Mouse (Mus musculus) layer of hippocampus, adult 2 months (tissue): ENCODE measurements around the gene Ccdc3. TPM values are rescaled to one million over a fixed set of nuclear protein-coding genes. Genes with fewer than 3 reads are reported as not detected.
A peak's percentile ranks its signal among the peaks of the same experiment; 100 is the strongest.

Source experiments
- DNase-seq, 2 experiments: peaks; one replicate each; pipeline ENCODE4 v3.0.0; 2022; ENCODE audit warnings: low spot score in 2 of 2
- H3K27ac ChIP-seq: fragments of 200-600 bp; 2 replicates; pipeline ENCODE4 v1.8.1; 2022
- H3K4me3 ChIP-seq: fragments of 200-600 bp; 2 replicates; pipeline ENCODE4 v1.8.1; 2022; ENCODE audit warnings: mild to moderate bottlenecking
- CTCF ChIP-seq: fragments of 200-600 bp; conservative IDR thresholded peaks from 2 replicates; pipeline ENCODE4 v1.8.1; 2022; ENCODE audit warnings: antibody characterized with exemption, mild to moderate bottlenecking, moderate library complexity
- total RNA-seq, 2 experiments: library from RNA; stranded (reverse); gene quantifications; 2 replicates each; pipeline ENCODE4 v1.2.3; 2021

Gene Ccdc3
- total RNA-seq, 2 experiments from 2014 or later, result 10.0 to 12.6 TPM

DNA sequence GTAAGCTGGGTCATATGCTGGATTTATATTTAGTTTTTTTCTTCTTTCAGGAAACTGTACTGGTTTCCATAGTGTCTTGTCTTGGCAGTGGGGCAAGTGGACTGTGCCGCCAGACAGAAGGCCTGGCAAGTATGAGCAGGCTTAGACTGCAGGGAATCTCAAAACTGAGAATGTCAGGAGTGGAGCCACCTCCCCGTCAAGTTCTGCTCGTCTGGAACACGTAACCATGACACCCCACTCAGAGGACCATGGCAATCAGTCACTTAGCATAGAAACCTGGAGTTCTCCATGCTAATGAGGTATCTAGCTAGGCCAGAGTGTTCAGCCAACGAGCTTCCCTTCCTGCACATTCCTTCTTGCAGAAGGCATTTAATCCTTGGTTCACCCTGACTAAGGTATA lies 10.2 kb upstream of the Ccdc3 start:
- DNase-seq, result peak in 1 of 2 experiments; percentile 17
- H3K4me3 ChIP-seq, result no peak overlapping the region
- H3K27ac ChIP-seq, result peak overlapping the region; percentile 68
- no peak for TF ChIP-seq CTCF

DNA sequence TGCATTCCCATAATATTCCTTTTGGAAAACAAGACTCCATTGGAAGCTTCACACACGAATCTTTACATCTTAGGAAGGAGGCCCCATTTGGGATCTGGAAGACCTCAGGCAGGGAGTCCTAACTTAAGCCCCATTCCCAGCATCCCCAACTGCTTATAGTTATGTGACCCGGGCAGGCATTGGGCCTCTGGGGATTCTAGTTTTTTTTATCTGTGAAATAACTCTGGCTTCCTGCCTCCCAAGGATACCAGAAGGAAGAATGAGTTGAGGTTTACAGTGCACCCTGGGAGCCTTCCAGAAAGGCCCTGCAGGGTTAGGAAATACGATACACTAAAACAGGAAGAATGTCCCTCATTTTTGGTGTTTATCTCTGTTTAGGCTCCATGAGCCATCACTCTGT lies 8.5 kb upstream of the Ccdc3 start:
- no peak overlapping the region for H3K4me3 ChIP-seq
- no peak for TF ChIP-seq CTCF

DNA sequence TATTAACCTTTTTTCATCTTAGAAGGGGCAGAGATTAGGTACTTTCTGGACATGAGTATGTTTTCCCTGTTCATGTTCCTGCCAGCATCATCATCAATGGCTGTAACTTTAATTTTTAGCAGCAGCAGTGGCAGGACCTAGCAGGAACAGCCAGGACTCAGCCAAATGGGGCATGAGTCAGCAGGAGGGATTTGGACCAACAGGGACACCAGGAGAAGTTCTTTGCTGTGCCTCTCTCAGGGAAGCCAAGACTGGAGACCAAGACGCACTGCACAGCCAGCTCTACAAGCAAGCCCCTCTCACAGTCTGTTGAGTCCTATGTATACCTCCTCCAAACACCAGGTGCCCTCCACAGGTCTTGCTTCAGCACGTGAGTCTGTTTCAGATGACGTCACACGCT lies 5.5 kb upstream of the Ccdc3 start:
- DNase-seq, result no peak
- Histone ChIP-seq H3K27ac (no peak overlapping the region), H3K4me3 (no peak overlapping the region)
- no peak for TF ChIP-seq CTCF

More for the DNA sequence above, 8.5 kb upstream of the Ccdc3 start:
- H3K27ac ChIP-seq, result no peak overlapping the region
- no peak for DNase-seq

DNA sequence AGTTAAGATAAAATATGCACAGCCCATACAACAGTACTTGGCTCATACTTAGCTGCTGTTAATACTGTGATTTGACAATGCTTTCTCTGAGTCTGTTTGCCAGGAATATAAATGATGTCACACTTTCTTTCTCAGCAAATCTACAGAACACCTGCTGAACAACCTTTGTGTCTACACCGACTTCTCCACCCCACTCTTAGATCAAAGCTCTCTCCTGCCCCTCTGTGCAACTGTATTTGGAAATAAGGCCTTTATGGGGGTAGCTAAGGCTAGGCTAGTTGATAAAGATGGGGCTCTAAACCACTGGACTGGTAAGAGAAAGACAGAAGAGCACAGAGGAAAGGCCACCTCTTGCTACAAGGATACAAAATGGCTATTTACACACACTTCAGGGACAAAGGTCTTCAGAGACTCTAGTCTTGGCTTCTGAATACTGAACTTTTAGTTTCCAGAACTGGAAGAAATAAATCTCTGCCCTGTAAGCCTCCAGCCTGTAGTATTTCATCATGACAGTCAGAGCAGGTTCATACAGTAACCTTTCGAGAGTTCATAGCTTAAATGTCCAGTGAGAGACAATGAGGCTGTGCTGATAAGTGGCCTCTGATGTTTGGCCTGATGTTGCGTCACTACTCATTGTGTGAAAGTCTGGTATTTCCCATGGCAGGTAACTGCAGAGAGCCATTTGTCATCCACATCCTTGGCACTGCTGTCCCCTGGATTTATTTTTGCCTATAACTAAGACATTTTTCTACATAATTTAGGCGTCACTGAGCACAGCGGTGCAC lies 2.4 kb upstream of the Ccdc3 start:
- no peak for DNase-seq
- no peak for TF ChIP-seq CTCF
- H3K27ac ChIP-seq, result no peak overlapping the region
- no peak overlapping the region for H3K4me3 ChIP-seq

DNA sequence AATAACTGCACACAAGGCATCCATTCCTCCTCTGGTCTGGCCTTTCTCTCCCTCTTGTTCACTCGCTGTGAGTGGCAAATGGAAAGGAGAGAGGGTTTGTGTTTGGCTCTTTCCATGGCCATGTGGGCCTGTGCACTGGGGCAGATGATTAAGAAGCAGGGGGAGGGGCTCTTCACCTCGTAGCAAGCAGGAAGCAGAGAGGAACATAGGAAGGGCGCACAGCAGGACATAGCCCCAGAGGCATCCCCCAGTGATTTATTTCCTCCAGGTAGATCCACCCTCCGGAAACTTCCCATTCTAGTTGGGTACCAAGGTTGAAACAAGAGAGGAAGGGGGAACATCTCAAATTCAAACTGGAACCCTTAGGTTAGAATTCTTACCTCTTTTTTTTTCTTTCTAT lies 2.4 kb downstream of the Ccdc3 start:
- Histone ChIP-seq H3K4me3 (no peak overlapping the region), H3K27ac (no peak overlapping the region)
- DNase-seq, result no peak
- TF ChIP-seq CTCF, result no peak

DNA sequence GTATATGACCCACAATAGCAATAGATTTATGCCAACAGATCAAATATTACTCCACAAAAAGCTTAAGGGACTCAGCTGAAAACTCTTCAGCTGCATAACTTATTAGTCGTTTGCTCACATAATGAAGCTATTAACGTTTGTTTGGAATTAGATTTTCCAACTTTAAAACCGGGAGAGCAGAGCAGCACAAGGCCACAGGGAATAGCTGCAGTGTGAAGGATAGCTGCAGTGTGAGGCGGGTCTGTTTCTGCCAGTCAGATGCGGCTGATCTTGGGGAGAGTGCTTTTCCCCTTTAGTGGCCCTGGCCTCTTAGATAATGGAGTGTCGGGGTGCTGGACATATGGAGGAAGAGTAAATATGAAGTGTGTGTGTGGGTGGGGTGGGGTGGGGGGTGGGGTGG lies 6.9 kb downstream of the Ccdc3 start:
- Histone ChIP-seq H3K27ac (no peak overlapping the region), H3K4me3 (no peak overlapping the region)
- DNase-seq, result no peak
- no peak for TF ChIP-seq CTCF

DNA sequence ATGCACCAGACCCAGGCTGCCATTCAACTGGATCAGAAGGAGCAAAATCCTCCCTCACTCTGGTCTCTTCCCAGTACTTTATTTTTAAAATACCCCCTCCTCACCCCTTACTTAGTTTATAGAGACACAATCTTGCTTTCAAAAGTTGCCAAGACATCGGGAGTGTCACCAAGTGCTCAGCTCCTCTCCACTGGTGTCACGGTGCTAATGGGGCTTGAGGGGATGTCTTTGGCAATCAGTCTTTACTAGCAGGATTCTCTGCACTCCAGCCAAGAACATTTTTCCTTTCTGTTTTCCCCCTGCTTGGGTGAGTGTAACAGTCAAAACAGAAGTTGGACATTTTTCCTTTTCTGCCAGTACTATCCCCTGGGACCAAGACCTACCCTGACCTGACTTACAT lies 10.3 kb downstream of the Ccdc3 start:
- TF ChIP-seq CTCF, result no peak
- Histone ChIP-seq H3K27ac (no peak overlapping the region), H3K4me3 (no peak overlapping the region)
- no peak for DNase-seq

DNA sequence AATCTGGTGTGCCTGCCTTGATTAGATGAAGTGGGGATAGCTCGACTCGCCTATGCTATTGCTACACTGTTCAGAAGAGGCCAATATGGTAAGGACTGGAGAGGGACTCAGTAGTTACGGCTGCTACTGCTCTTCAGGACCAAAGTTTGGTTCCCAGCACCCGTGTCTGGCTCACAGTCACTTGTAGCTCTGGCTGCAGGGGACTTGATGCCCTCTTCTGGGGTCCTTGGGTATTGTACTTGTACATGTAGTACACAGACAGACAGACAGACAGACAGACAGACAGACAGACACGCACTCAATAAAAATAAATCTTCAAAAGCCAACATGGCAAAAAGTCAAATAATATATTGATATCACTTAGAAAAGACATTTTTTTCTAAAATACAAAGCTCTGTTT lies 17.1 kb downstream of the Ccdc3 start:
- no peak overlapping the region for H3K27ac ChIP-seq
- H3K4me3 ChIP-seq, result no peak overlapping the region
- no peak for TF ChIP-seq CTCF
- DNase-seq, result no peak

DNA sequence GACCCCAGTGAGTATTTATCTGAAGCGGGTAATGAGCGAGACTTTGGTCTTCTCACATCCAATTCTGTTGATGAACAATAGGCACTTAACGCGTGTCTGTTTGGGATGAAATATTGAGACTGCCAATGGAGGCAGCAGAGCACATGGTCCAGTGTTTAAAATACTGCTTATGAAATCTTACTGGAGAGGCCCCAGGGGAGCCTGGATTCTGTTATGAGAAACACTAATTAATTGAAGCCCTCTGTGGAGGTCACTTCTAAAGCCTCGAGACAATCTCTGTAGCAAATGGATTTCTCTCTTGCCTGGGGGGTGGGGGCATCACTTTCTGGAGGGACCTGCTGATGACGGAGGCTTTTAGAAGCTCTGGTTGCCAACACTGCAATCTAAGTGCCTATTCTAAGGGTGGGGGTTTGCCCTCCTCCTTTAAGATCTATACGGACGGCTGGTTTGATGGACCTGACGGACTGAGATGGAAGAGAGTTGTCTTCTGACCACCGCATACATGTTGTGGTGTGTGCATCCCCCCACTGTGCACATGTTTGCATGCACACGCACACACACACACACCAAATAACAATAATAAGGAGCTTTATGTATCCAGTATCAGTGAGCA lies 22.8 kb downstream of the Ccdc3 start:
- no peak for DNase-seq
- no peak overlapping the region for H3K4me3 ChIP-seq
- H3K27ac ChIP-seq, result no peak overlapping the region
- TF ChIP-seq CTCF, result no peak

DNA sequence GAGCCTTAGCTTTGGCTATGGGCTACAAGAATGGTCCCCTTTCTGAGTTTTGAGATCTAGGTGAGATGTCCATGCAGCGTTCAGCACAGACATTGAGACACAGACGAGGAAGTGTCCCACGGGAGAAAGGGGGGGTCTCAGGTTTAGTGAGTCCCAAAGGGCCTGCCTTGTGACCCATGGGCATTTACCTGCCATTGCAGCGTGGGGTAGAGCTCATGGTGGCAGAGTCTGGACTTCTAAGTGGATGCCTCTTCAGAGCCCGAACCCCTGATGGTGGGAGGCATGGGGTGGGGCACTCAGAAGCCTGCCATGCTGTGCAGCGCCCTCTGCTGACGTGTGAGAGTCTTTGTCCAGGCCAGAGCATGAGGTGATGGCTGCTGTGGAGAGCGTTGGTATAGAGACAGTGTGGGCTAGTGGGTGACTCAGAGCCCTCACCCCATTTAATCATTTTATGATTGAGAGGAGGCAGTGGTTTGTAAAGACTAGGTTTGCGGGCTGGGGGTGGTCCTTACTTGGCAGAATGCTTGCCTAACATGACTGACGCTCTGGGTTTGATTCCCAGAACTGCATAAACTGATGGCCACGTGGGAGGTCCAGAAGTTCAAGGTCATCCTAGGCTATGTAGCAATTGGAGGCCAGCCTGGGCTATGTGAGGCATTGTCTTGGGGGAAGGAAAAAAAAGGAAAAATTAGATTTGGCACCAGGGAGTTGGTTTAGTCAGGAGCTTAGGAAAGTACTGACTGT lies 23.6 kb downstream of the Ccdc3 start:
- DNase-seq, result no peak
- H3K27ac ChIP-seq, result no peak overlapping the region
- H3K4me3 ChIP-seq, result no peak overlapping the region
- peak; percentile 57 for TF ChIP-seq CTCF

DNA sequence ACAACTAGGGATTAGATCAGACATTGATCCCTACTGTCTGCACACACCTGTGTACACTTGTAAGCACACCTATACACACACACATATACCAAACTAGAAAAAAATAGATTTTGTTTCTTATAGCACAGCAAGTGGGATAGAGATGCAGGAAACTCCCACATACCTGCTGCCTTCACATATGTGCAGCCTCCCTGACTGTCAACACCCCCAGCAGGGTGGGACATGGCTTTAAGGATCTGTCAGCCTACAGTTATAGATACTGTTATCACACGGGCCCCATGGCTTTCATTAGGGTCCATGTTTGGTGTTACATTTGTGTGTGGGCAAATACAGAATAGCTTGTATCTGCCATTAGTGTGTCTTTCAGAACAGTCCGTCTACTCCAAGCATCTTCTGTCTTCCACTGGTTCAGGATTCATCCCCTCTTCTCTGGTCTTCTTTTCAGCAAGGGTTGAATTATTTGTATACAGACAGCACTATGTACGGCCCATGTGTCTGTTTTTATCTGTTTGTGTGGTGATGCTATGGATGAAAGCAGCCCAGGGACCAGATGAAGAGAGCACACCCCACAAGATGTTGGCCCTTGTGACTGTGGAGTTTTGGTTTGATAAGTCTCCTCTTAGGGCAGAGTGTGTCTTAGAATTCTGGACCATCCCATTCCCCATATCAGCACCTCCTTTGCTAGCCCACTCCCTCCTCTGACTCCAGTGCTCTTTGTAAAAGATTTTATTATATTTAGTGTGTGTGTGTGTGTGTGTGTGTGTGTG lies 24.5 kb downstream of the Ccdc3 start:
- no peak for TF ChIP-seq CTCF
- peak; percentile 37 to 47 for DNase-seq
- no peak overlapping the region for H3K27ac ChIP-seq
- H3K4me3 ChIP-seq, result no peak overlapping the region

DNA sequence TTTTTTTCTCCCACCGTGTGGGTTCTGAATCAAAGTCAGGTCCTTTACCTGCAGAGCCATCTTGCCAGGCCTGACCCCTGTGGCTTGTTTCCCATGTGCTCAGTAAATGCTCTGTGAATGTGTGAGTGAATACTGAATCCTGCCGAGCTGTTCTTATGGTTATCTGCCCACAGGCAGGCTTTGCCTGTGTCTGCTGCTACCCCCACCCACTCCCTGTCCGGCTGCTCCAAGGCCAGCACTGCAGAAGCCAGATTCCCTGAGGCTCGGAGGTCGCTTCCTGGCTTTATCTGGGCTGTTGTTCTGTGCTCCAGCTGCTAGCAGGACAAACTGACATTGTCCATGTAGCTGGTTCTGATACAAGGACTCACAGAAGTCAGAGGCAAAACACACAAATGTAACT lies 25.2 kb downstream of the Ccdc3 start:
- Histone ChIP-seq H3K27ac (no peak overlapping the region), H3K4me3 (no peak overlapping the region)
- no peak for TF ChIP-seq CTCF
- no peak for DNase-seq

DNA sequence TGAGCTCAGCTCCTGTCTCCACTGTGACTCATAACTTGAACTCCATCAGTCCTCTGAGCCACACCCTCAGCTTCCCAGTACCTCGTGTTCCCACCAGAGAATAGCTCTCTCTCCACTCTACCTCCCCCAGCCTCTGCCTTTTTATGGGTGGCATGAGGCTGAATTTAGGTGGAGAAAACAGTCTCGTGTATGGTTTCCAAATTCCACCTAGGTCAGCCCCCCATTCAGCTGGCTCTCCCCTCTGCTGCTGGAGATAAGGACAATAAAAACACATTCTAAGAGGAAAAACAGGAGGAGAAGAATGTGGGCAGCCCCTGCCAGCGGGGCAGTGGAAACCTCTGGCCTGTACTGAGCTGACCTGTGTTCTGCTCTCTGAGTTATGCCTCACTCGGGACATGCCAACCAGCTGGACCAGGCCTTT lies 28.4 kb downstream of the Ccdc3 start:
- DNase-seq, result no peak
- TF ChIP-seq CTCF, result no peak
- H3K4me3 ChIP-seq, result no peak overlapping the region
- H3K27ac ChIP-seq, result no peak overlapping the region
